Mouse (Mus musculus) heart, adult 2 months (tissue): Measurements from ENCODE around the gene Mmp8. TPM values are rescaled to one million over a fixed set of nuclear protein-coding genes. Genes with fewer than 3 reads are reported as not detected.
A peak's percentile ranks its signal among the peaks of the same experiment; 100 is the strongest.

ENCODE experiments used
- DNase-seq, 2 experiments: peaks; one replicate each; pipeline ENCODE4 v3.0.0; 2021
- H3K27ac ChIP-seq: fragments of 200-600 bp; 2 replicates; pipeline ENCODE4 v1.8.1; 2022
- H3K27me3 ChIP-seq: fragments of 200-500 bp; 2 replicates; pipeline ENCODE4 v1.6.1; 2012; ENCODE audit warnings: mild to moderate bottlenecking, low read length, inconsistent platforms, mixed read lengths; ENCODE audit not compliant: control insufficient read depth, insufficient read depth
- H3K36me3 ChIP-seq: fragments of 200-500 bp; 2 replicates; pipeline ENCODE4 v1.6.1; 2012; ENCODE audit warnings: low read length, inconsistent platforms; ENCODE audit not compliant: control insufficient read depth, insufficient read depth
- H3K4me1 ChIP-seq: fragments of 200-500 bp; 2 replicates; pipeline ENCODE4 v1.6.1; 2011; ENCODE audit warnings: low read length; ENCODE audit not compliant: control insufficient read depth, insufficient read depth
- H3K4me3 ChIP-seq: fragments of 200-600 bp; 2 replicates; pipeline ENCODE4 v1.8.1; 2022
- H3K79me2 ChIP-seq: fragments of 200-500 bp; replicated peaks from 2 replicates; pipeline ENCODE4 v1.6.1; 2012; ENCODE audit warnings: mild to moderate bottlenecking, inconsistent platforms, low read length, moderate library complexity, mixed read lengths; ENCODE audit not compliant: control insufficient read depth, insufficient read depth
- H3K9ac ChIP-seq: fragments of 200-500 bp; 2 replicates; pipeline ENCODE4 v1.6.1; 2012; ENCODE audit warnings: low read depth, mild to moderate bottlenecking, control low read depth, inconsistent platforms, low read length, mixed read lengths
- CTCF ChIP-seq: fragments of 200-600 bp; IDR thresholded peaks from 2 replicates; pipeline ENCODE4 v1.8.1; 2022; ENCODE audit warnings: antibody characterized with exemption, mild to moderate bottlenecking, moderate library complexity
- EP300 ChIP-seq: fragments of 200-500 bp; IDR thresholded peaks from 2 replicates; pipeline ENCODE4 v1.6.1; 2011; ENCODE audit warnings: low read depth, low read length, control low read depth; ENCODE audit not compliant: insufficient read depth
- POLR2A ChIP-seq: fragments of 200-500 bp; IDR thresholded peaks from 2 replicates; pipeline ENCODE4 v1.6.1; 2011; ENCODE audit warnings: mild to moderate bottlenecking, low read depth, low read length, control low read depth; ENCODE audit not compliant: insufficient read depth
- WGBS: fragments of 180-500 bp; shearing (Covaris S2); methylation state at CpG from one replicate; pipeline ENCODE4 v1.1.7; 2018; 5-methylcytosine and 5-hydroxymethylcytosine counted together
- intact Hi-C: fragments of 180-260 bp; cut with DNase I; formaldehyde crosslinking; loops from one replicate; pipeline ENCODE4 v1.15.1; 2025
- polyA plus RNA-seq: library from polyadenylated mRNA; depleted of rRNA; stranded (reverse); fragments of >200 nt; gene quantifications from 2 replicates; pipeline ENCODE4 v1.2.3, GENCODE M21; 2012
- total RNA-seq, 2 experiments: library from RNA; stranded (reverse); gene quantifications; 2 replicates each; pipeline ENCODE4 v1.2.3; 2021

The Mmp8 gene
- total and polyA plus RNA-seq, 3 experiments: 0.09 to 0.23 (median 0.16) TPM

- H3K36me3 ChIP-seq: no peaks in the 10 kb centered on the region
- H3K79me2 ChIP-seq: no peaks in the 10 kb centered on the region
- H3K4me1 ChIP-seq: peaks cover 1% of the 10 kb centered on the region
- no peak overlapping the region for H3K9ac ChIP-seq
- no peaks in the 10 kb centered on the region for H3K27me3 ChIP-seq
- H3K4me3 ChIP-seq: no peak overlapping the region
- 35% methylated on average over 1 of the region's 1 CpGs for WGBS
- H3K27ac ChIP-seq: no peak overlapping the region
- intact Hi-C loops: no loop called here
- peak in 1 of 2 experiments; percentile 3 for DNase-seq
- TF ChIP-seq EP300: no peak
- no peak for TF ChIP-seq POLR2A
- TF ChIP-seq CTCF: no peak
Observed at GRCm38 (mm10) chr9:7544923-7545457, 13.3 kb upstream of the Mmp8 start.

- no peak overlapping the region for H3K27ac ChIP-seq
- H3K27me3 ChIP-seq: no peaks in the 10 kb centered on the region
- no peak overlapping the region for H3K9ac ChIP-seq
- WGBS: 23% methylated on average over 1 of the region's 1 CpGs
- TF ChIP-seq EP300 (0 out of 2 replicates have a peak, but pooled peaks have one; percentile 29), CTCF (no peak)
- H3K79me2 ChIP-seq: no peaks in the 10 kb centered on the region
- H3K36me3 ChIP-seq: no peaks in the 10 kb centered on the region
- DNase-seq: peak; percentile 55 to 65
- H3K4me1 ChIP-seq: peaks cover 1% of the 10 kb centered on the region
- no peak overlapping the region for H3K4me3 ChIP-seq
- intact Hi-C loops: no loop called here
Observed at GRCm38 (mm10) chr9:7545471-7545870, 12.8 kb upstream of the Mmp8 start.

- peaks cover 1% of the 10 kb centered on the region for H3K4me1 ChIP-seq
- no peak for DNase-seq
- TF ChIP-seq POLR2A: no peak
- TF ChIP-seq EP300: no peak
- TF ChIP-seq CTCF: no peak
- 71% methylated on average over 7 of the region's 7 CpGs for WGBS
- H3K27me3 ChIP-seq: no peaks in the 10 kb centered on the region
- no peaks in the 10 kb centered on the region for H3K79me2 ChIP-seq
- no peak overlapping the region for H3K9ac ChIP-seq
- no peak overlapping the region for H3K27ac ChIP-seq
- H3K4me3 ChIP-seq: no peak overlapping the region
- intact Hi-C loops: no loop called here
- no peaks in the 10 kb centered on the region for H3K36me3 ChIP-seq
Observed at GRCm38 (mm10) chr9:7545920-7546319, 12.3 kb upstream of the Mmp8 start.

GRCm38 (mm10) chr9:7551943-7552342 lies 6.3 kb upstream of the Mmp8 start:
- no peak overlapping the region for H3K4me3 ChIP-seq
- no peaks in the 10 kb centered on the region for H3K27me3 ChIP-seq
- H3K4me1 ChIP-seq: no peaks in the 10 kb centered on the region
- H3K27ac ChIP-seq: no peak overlapping the region
- H3K9ac ChIP-seq: no peak overlapping the region
- DNase-seq: no peak
- no peaks in the 10 kb centered on the region for H3K36me3 ChIP-seq
- H3K79me2 ChIP-seq: no peaks in the 10 kb centered on the region
- intact Hi-C loops: no loop called here
- no peak for TF ChIP-seq EP300
- no peak for TF ChIP-seq CTCF
- TF ChIP-seq POLR2A: no peak

GRCm38 (mm10) chr9:7553536-7553935 lies 4.7 kb upstream of the Mmp8 start:
- TF ChIP-seq POLR2A: no peak
- TF ChIP-seq EP300: no peak
- TF ChIP-seq CTCF: no peak
- intact Hi-C loops: no loop called here
- H3K9ac ChIP-seq: no peak overlapping the region
- no peak overlapping the region for H3K4me3 ChIP-seq
- no peak for DNase-seq
- no peaks in the 10 kb centered on the region for H3K79me2 ChIP-seq
- 44% methylated on average over 3 of the region's 3 CpGs for WGBS
- no peaks in the 10 kb centered on the region for H3K27me3 ChIP-seq
- H3K27ac ChIP-seq: no peak overlapping the region
- no peaks in the 10 kb centered on the region; the same call in 1 of the 2 replicates for H3K4me1 ChIP-seq
- no peaks in the 10 kb centered on the region for H3K36me3 ChIP-seq

GRCm38 (mm10) chr9:7554382-7554781 lies 3.9 kb upstream of the Mmp8 start:
- WGBS: 23% methylated on average over 3 of the region's 3 CpGs
- Histone ChIP-seq H3K9ac (no peak overlapping the region), H3K4me1 (no peaks in the 10 kb centered on the region; the same call in 1 of the 2 replicates), H3K36me3 (no peaks in the 10 kb centered on the region), H3K4me3 (no peak overlapping the region), H3K27ac (no peak overlapping the region), H3K27me3 (no peaks in the 10 kb centered on the region), H3K79me2 (no peaks in the 10 kb centered on the region)
- intact Hi-C loops: loop anchor here (1.0 kb wide), 1 partner anchor 41 kb away; no protein-coding TSS in a partner anchor
- TF ChIP-seq EP300 (no peak), CTCF (peak; percentile 72), POLR2A (no peak)
- DNase-seq: peak; percentile 23 to 55

GRCm38 (mm10) chr9:7560026-7560425 lies 1.8 kb downstream of the Mmp8 start:
- intact Hi-C loops: no loop called here
- no peaks in the 10 kb centered on the region; the same call in 1 of the 2 replicates for H3K4me1 ChIP-seq
- H3K27ac ChIP-seq: no peak overlapping the region
- no peaks in the 10 kb centered on the region for H3K79me2 ChIP-seq
- no peak for TF ChIP-seq CTCF
- no peak for TF ChIP-seq EP300
- no peak for TF ChIP-seq POLR2A
- no peaks in the 10 kb centered on the region for H3K36me3 ChIP-seq
- 73% methylated on average over 4 of the region's 4 CpGs for WGBS
- DNase-seq: no peak
- no peak overlapping the region for H3K9ac ChIP-seq
- H3K27me3 ChIP-seq: no peaks in the 10 kb centered on the region
- no peak overlapping the region for H3K4me3 ChIP-seq
